ENCODE assay signal across 8 mouse cellular contexts in the genomic region with DNA sequence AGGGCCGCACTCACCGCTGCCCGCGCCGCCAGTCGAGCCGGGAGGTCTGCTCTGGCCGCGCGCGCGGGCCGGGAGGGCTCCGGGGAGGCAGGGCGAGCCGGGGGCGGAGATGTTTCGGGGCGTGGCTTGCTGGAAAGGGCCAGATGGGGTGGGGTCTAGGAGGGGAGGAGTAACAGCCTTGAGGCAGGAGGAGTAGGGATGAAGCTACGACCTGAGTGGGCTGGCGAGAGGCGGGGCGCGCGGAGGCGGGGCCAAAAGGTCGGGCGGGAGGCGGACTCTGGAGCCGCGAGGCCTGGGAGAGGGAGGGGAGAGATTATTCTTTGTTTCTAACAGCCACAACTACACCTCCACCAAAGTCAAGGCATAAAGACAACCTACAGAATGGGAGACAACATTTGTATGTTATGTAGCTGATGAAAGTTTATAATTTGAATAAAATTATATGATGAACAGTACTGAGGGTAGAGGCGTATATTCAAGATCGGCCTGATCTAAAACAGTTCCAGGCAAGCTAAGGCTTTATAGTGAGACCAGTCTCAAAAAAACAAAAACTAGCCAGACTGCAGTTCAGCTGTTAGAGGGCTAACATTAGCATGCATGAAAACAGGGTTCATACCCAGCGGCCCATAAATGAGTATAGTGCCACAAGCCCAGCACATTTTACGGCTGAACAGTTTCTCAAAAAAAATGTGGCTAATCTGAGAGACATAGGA.
DNase-seq lines count a peak whose midpoint lies in the region; ATAC-seq and TF ChIP-seq lines count a peak whose summit lies in the region.

No protein-coding gene starts in this region.

- DNase-seq in 416B (ENCODE audit: low read depth), result peak; percentile 96
- DNase-seq in adrenal gland, postnatal 4 days (ENCODE audit: low spot score in 2 of 2), result peak; percentile 79 to 92
- peak; percentile 95 to 96 for DNase-seq in heart, adult 2 months
- DNase-seq in kidney, adult 2 months, result peak; percentile 97
- peak; percentile 95 for DNase-seq in limb, embryonic 14.5 days (ENCODE audit: low spot score)
- DNase-seq in spleen, adult 2 months (ENCODE audit: low read depth in 1 of 2, low spot score in 2 of 2), result peak; percentile 78 to 91

- no peak for TF ChIP-seq CTCF in heart, adult 2 months (IDR thresholded peaks at IDR 0.05)
- TF ChIP-seq CTCF in kidney, adult 2 months (conservative IDR thresholded peaks at IDR 0.05; ENCODE audit: insufficient read depth, insufficient read length, low read depth, low read length), result no peak
- TF ChIP-seq CTCF in spleen, adult 2 months (IDR thresholded peaks at IDR 0.05; ENCODE audit: extremely low read depth, insufficient read depth, insufficient read length, insufficient replicate concordance), result no peak

- intact Hi-C loops in heart, adult 2 months (cut with DNase I), result loop anchor here (2.0 kb wide), 1 partner anchor 16 kb away; no protein-coding TSS in a partner anchor

- peak; percentile 61 for TF ChIP-seq POLR2A in heart, adult 2 months (IDR thresholded peaks at IDR 0.05; ENCODE audit: insufficient read depth, low read depth, low read length)
- TF ChIP-seq POLR2A in kidney, adult 2 months (IDR thresholded peaks at IDR 0.05; ENCODE audit: low read depth, low read length), result peak; percentile 26
- TF ChIP-seq POLR2A in limb, embryonic 14.5 days (IDR thresholded peaks at IDR 0.05; ENCODE audit: borderline replicate concordance, extremely low read depth, insufficient read depth, insufficient read length), result peak; percentile 45; the same call in 1 of the 2 replicates
- peak; percentile 16; the same call in 1 of the 2 replicates for TF ChIP-seq POLR2A in spleen, adult 2 months (IDR thresholded peaks at IDR 0.05; ENCODE audit: low read depth, low read length)

- H3K9me3 ChIP-seq in embryonic facial prominence, embryonic 13.5 days, result peaks cover 5% of the 10 kb centered on the region
- H3K9me3 ChIP-seq in limb, embryonic 14.5 days (ENCODE audit: control insufficient read depth, low read length), result peaks cover 11% of the 10 kb centered on the region
- peaks cover 3% of the 10 kb centered on the region; the same call in 1 of the 2 replicates for H3K9me3 ChIP-seq in midbrain, embryonic 16.5 days (replicated peaks; ENCODE audit: control insufficient read depth, low read length, poor library complexity, severe bottlenecking)

- WGBS in embryonic facial prominence, embryonic 13.5 days, result 7% methylated on average over 35 of the region's 35 CpGs
- 9% methylated on average over 35 of the region's 35 CpGs for WGBS in heart, adult 2 months
- WGBS in kidney, adult 2 months, result 6% methylated on average over 35 of the region's 35 CpGs
- WGBS in limb, embryonic 14.5 days, result 5% methylated on average over 33 of the region's 35 CpGs
- whole genome bisulfite sequencing in midbrain, embryonic 16.5 days, result 5% methylated on average over 33 of the region's 35 CpGs
- 8% methylated on average over 35 of the region's 35 CpGs for WGBS in spleen, adult 2 months

- H3K27me3 ChIP-seq in embryonic facial prominence, embryonic 13.5 days, result no peaks in the 10 kb centered on the region
- H3K27me3 ChIP-seq in heart, adult 2 months (ENCODE audit: control insufficient read depth, insufficient read depth, low read length), result no peaks in the 10 kb centered on the region
- no peaks in the 10 kb centered on the region for H3K27me3 ChIP-seq in kidney, adult 2 months (replicated peaks; ENCODE audit: control insufficient read depth, insufficient read depth, low read length)
- no peaks in the 10 kb centered on the region for H3K27me3 ChIP-seq in limb, embryonic 14.5 days (ENCODE audit: control insufficient read depth, insufficient read depth, low read length)
- no peaks in the 10 kb centered on the region for H3K27me3 ChIP-seq in midbrain, embryonic 16.5 days (ENCODE audit: control insufficient read depth, insufficient read depth, low read depth, low read length)
- no peaks in the 10 kb centered on the region for H3K27me3 ChIP-seq in spleen, adult 2 months (ENCODE audit: control insufficient read depth, insufficient read depth, low read length)

- peak overlapping the region; percentile 90 for H3K9ac ChIP-seq in embryonic facial prominence, embryonic 13.5 days
- peak overlapping the region; percentile 93 for H3K9ac ChIP-seq in heart, adult 2 months (ENCODE audit: low read depth, low read length)
- peak overlapping the region; percentile 80 for H3K9ac ChIP-seq in limb, embryonic 14.5 days (ENCODE audit: low read depth, low read length, severe bottlenecking)
- H3K9ac ChIP-seq in midbrain, embryonic 16.5 days (ENCODE audit: low read depth, low read length), result peak overlapping the region; percentile 68

- H3K4me2 ChIP-seq in embryonic facial prominence, embryonic 13.5 days, result peak overlapping the region; percentile 73
- H3K4me2 ChIP-seq in limb, embryonic 14.5 days (replicated peaks; ENCODE audit: low read depth, low read length, severe bottlenecking), result peak overlapping the region; percentile 73
- H3K4me2 ChIP-seq in midbrain, embryonic 16.5 days (ENCODE audit: low read length), result peak overlapping the region; percentile 92

- peaks cover 2% of the 10 kb centered on the region; the same call in 1 of the 2 replicates for H3K79me2 ChIP-seq in heart, adult 2 months (replicated peaks; ENCODE audit: control insufficient read depth, insufficient read depth, low read length)

- H3K36me3 ChIP-seq in embryonic facial prominence, embryonic 13.5 days, result peaks cover 17% of the 10 kb centered on the region
- H3K36me3 ChIP-seq in heart, adult 2 months (ENCODE audit: control insufficient read depth, insufficient read depth, low read length), result peaks cover 2% of the 10 kb centered on the region
- no peaks in the 10 kb centered on the region for H3K36me3 ChIP-seq in kidney, adult 2 months (ENCODE audit: control insufficient read depth, insufficient read depth, low read length)
- peaks cover 7% of the 10 kb centered on the region; the same call in 1 of the 2 replicates for H3K36me3 ChIP-seq in limb, embryonic 14.5 days (ENCODE audit: control insufficient read depth, insufficient read depth, low read length)
- 0 out of 2 replicates have a peak, but pooled peaks cover 2% of the 10 kb centered on the region for H3K36me3 ChIP-seq in midbrain, embryonic 16.5 days (ENCODE audit: control insufficient read depth, insufficient read depth, low read length)
- H3K36me3 ChIP-seq in spleen, adult 2 months (ENCODE audit: control insufficient read depth, insufficient read depth, low read length), result no peaks in the 10 kb centered on the region

- TF ChIP-seq EP300 in heart, adult 2 months (IDR thresholded peaks at IDR 0.05; ENCODE audit: insufficient read depth, low read depth, low read length), result 0 out of 2 replicates have a peak, but pooled peaks have one; percentile 37

- peaks cover 28% of the 10 kb centered on the region for H3K4me1 ChIP-seq in embryonic facial prominence, embryonic 13.5 days
- peaks cover 3% of the 10 kb centered on the region for H3K4me1 ChIP-seq in heart, adult 2 months (ENCODE audit: control insufficient read depth, insufficient read depth, low read length)
- peaks cover 19% of the 10 kb centered on the region; the same call in 1 of the 2 replicates for H3K4me1 ChIP-seq in kidney, adult 2 months (ENCODE audit: control insufficient read depth, insufficient read depth, low read length)
- no peaks in the 10 kb centered on the region for H3K4me1 ChIP-seq in limb, embryonic 14.5 days (ENCODE audit: control insufficient read depth, insufficient read depth, low read length)
- peaks cover 4% of the 10 kb centered on the region; the same call in 1 of the 2 replicates for H3K4me1 ChIP-seq in midbrain, embryonic 16.5 days (ENCODE audit: control insufficient read depth, insufficient read depth, low read length)
- peaks cover 5% of the 10 kb centered on the region; the same call in 1 of the 2 replicates for H3K4me1 ChIP-seq in spleen, adult 2 months (ENCODE audit: control insufficient read depth, insufficient read depth, insufficient read length)

- H3K27ac ChIP-seq in embryonic facial prominence, embryonic 13.5 days, result peak overlapping the region; percentile 92
- H3K27ac ChIP-seq in heart, adult 2 months, result peak overlapping the region; percentile 96
- H3K27ac ChIP-seq in kidney, adult 2 months (ENCODE audit: insufficient read depth, low read depth, low read length), result peak overlapping the region; percentile 79
- peak overlapping the region; percentile 87 for H3K27ac ChIP-seq in limb, embryonic 14.5 days (replicated peaks; ENCODE audit: low read depth, low read length)
- H3K27ac ChIP-seq in midbrain, embryonic 16.5 days (ENCODE audit: low read length), result peak overlapping the region; percentile 53
- H3K27ac ChIP-seq in spleen, adult 2 months (ENCODE audit: insufficient read depth, low read length), result peak overlapping the region; percentile 66

- peak overlapping the region; percentile 78 for H3K4me3 ChIP-seq in embryonic facial prominence, embryonic 13.5 days
- peak overlapping the region; percentile 67 for H3K4me3 ChIP-seq in heart, adult 2 months
- peak overlapping the region; percentile 69 for H3K4me3 ChIP-seq in kidney, adult 2 months (ENCODE audit: insufficient read depth, low read depth, low read length)
- H3K4me3 ChIP-seq in limb, embryonic 14.5 days (replicated peaks; ENCODE audit: low read length), result peak overlapping the region; percentile 86
- peak overlapping the region; percentile 62 for H3K4me3 ChIP-seq in midbrain, embryonic 16.5 days (ENCODE audit: low read depth, low read length)
- H3K4me3 ChIP-seq in spleen, adult 2 months (ENCODE audit: extremely low read depth, insufficient read depth, insufficient read length), result peak overlapping the region; percentile 73

- ATAC-seq in embryonic facial prominence, embryonic 13.5 days (ENCODE audit: insufficient number of reproducible peaks, insufficient read depth, low FRiP score, low TSS enrichment, low read depth), result peak; percentile 95
- peak; percentile 96 for ATAC-seq in limb, embryonic 14.5 days (ENCODE audit: low FRiP score, low read depth)
- peak; percentile 91 for ATAC-seq in midbrain, embryonic 16.5 days

Comparison
In these comparisons a context has a peak if more than half of its experiments do, and no peak if none do; other contexts are left out.
1. Peak in every context shown above with its lines: DNase-seq, ATAC-seq, H3K4me3 ChIP-seq and H3K27ac ChIP-seq.